Mouse (Mus musculus) liver, embryonic 16.5 days (tissue): Measurements from ENCODE around the gene Mypop. TPM values are rescaled to one million over a fixed set of nuclear protein-coding genes. Genes with fewer than 3 reads are reported as not detected.
A peak's percentile ranks its signal among the peaks of the same experiment; 100 is the strongest.

ENCODE experiments used
- ATAC-seq: fragments of 200-750 bp; cut with Nextera tagmentation; 2 replicates; pipeline ENCODE4 v1.8.0; 2017; ENCODE audit warnings: low read depth, mild to moderate bottlenecking, moderate number of reproducible peaks, moderate library complexity
- H3K27ac ChIP-seq: fragments of 300-500 bp; sonication (generic); 2 replicates; pipeline ENCODE4 v1.5.1; 2014; ENCODE audit warnings: mild to moderate bottlenecking, low read length
- H3K27me3 ChIP-seq: fragments of 300-500 bp; sonication (generic); 2 replicates; pipeline ENCODE4 v1.6.1; 2014; ENCODE audit warnings: low read depth, low read length, mixed read lengths; ENCODE audit not compliant: control insufficient read depth, insufficient read depth
- H3K36me3 ChIP-seq: fragments of 300-500 bp; sonication (generic); 2 replicates; pipeline ENCODE4 v1.6.1; 2014; ENCODE audit warnings: mild to moderate bottlenecking; ENCODE audit not compliant: control insufficient read depth, insufficient read depth
- H3K4me1 ChIP-seq: fragments of 300-500 bp; sonication (generic); 2 replicates; pipeline ENCODE4 v1.6.1; 2014; ENCODE audit warnings: low read depth, low read length, mixed read lengths; ENCODE audit not compliant: control insufficient read depth
- H3K4me2 ChIP-seq: fragments of 300-500 bp; sonication (generic); 2 replicates; pipeline ENCODE4 v1.6.1; 2014; ENCODE audit warnings: low read depth, low read length, mixed read lengths
- H3K4me3 ChIP-seq: fragments of 300-500 bp; sonication (generic); 2 replicates; pipeline ENCODE4 v1.5.1; 2014; ENCODE audit warnings: low read depth, mild to moderate bottlenecking, low read length
- H3K9ac ChIP-seq: fragments of 300-500 bp; sonication (generic); 2 replicates; pipeline ENCODE4 v1.6.1; 2014; ENCODE audit warnings: low read depth, low read length
- H3K9me3 ChIP-seq: fragments of 300-500 bp; sonication (generic); replicated peaks from 2 replicates; pipeline ENCODE4 v1.6.1; 2016; ENCODE audit warnings: low read length; ENCODE audit not compliant: control insufficient read depth
- WGBS: fragments of 180-500 bp; shearing (Covaris S2); extraction: QIAGEN DNeasy Blood & Tissue Kit; methylation state at CpG from one replicate; pipeline ENCODE4 v1.1.7; 2014; ENCODE audit not compliant: insufficient replicate concordance; 5-methylcytosine and 5-hydroxymethylcytosine counted together
- polyA plus RNA-seq: library from polyadenylated mRNA; unstranded; fragments of >200 nt; fragmentation: Nextera tagmentation; extraction: Ambion mirVana; gene quantifications from 2 replicates; pipeline ENCODE4 v1.2.1, GENCODE M21; 2015

Gene Mypop
- polyA plus RNA-seq, 1 experiment from 2014 or later = 0.48 TPM

DNA sequence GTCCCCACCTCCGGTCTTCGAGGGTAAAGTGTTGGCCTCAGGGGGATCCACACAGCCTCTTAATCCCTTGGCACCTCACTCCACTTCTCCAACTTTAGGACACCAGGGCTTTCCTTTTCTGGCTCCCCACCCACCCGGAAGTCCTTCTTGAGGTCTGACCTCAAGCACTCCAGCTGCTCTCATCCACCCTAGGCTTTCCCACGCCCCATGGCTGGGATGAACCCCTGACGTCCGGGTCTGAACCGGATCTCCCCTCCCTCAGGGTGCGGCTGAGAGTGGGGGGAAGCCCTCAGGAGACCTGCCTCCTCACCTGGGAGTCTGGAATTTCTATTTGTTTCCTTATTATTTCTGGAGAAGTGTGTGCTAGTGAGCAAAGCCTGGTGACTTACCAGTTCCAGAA is 30.0 kb downstream of the Mypop start:
- H3K27ac ChIP-seq = 0 out of 2 replicates have a peak overlapping the region, but pooled peaks have one; percentile 33
- peak overlapping the region; percentile 38 for H3K4me2 ChIP-seq
- H3K9ac ChIP-seq = peak overlapping the region; percentile 29
- H3K36me3 ChIP-seq = no peaks in the 10 kb centered on the region
- H3K4me1 ChIP-seq = peaks cover 19% of the 10 kb centered on the region
- H3K4me3 ChIP-seq = peak overlapping the region; percentile 93
- H3K9me3 ChIP-seq = no peaks in the 10 kb centered on the region
- WGBS = 7% methylated on average over 8 of the region's 8 CpGs
- peaks cover 38% of the 10 kb centered on the region for H3K27me3 ChIP-seq
- no peak for ATAC-seq

DNA sequence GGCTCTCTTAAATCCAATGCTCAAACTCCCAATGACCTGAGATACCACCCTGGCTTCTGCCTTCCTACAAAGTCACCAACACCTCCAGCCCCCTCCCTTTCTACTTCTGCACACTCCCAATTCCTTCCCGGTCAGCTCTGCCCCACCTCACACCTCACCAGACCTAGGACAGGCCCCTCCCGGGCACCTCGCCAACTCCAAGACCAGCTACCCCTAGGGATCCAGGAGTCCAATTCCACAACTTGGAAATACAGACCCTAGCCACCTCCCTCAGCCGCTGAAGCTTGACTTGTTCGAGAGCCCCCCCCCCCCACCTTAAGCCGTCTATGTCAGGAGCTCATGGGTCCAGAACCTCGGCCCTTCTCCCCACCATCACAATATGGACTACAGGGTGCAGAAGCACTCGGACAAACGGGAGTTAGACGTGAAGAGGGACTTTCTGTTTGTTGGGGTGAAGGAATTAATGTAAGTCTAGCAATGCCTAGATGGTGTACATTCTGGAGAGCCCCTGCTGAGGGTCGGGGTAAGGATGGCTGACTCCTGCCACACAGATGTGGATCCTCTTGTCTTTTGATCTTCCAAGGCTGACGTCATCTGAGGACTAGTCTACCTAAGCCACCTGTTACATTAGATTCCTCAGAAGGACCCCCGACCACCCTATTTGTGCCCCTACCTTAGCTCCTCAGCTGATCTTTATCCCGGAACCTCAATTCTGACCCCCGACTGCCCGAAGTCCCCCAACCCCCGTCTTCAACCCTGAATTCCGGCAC is 31.3 kb downstream of the Mypop start:
- no peaks in the 10 kb centered on the region for H3K36me3 ChIP-seq
- peaks cover 27% of the 10 kb centered on the region for H3K4me1 ChIP-seq
- no peaks in the 10 kb centered on the region for H3K9me3 ChIP-seq
- H3K4me3 ChIP-seq = peak overlapping the region; percentile 93
- ATAC-seq = no peak
- H3K27me3 ChIP-seq = peaks cover 38% of the 10 kb centered on the region
- peak overlapping the region; percentile 58; the same call in 1 of the 2 replicates for H3K9ac ChIP-seq
- H3K4me2 ChIP-seq = peak overlapping the region; percentile 38; the same call in 1 of the 2 replicates
- H3K27ac ChIP-seq = 0 out of 2 replicates have a peak overlapping the region, but pooled peaks have one; percentile 17
- WGBS = 37% methylated on average over 18 of the region's 18 CpGs

DNA sequence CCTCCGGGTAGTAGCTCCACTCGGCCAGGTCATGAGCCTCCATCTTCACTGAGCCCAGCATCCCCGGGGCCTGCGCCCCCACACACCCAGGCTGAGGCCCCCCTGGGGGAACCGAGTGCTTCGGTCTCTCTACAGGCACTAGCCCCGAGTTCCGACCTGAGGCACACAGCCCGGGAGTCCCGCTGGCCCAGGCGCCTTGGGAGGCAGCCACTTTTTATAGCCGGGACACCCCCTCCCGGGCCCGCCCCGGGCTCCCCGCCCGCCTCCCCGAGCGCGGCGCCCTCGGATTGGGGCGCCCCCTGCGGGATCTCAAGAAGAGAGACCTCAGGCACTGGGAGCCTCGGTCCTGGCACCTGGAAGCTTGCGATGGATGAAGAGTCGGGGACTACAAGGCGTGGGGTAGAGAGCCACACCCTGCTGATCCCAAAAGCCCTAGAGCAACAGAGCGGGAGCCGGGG is 32.3 kb downstream of the Mypop start, which contains the start of gene Foxa3:
Foxa3 (minus strand) TSS at position 182 of the 458 bp plus-strand sequence.
- no peaks in the 10 kb centered on the region for H3K9me3 ChIP-seq
- peak within 1 kb of the TSS; percentile 64 for H3K27ac ChIP-seq
- peak within 1 kb of the TSS; percentile 93 for H3K4me3 ChIP-seq
- H3K4me2 ChIP-seq = peak within 1 kb of the TSS; percentile 82
- WGBS = 2% methylated on average over 30 of the region's 30 CpGs
- peak; percentile 49 for ATAC-seq
- no peaks in the 10 kb centered on the region for H3K36me3 ChIP-seq
- H3K4me1 ChIP-seq = peaks cover 29% of the 10 kb centered on the region
- H3K9ac ChIP-seq = peak within 1 kb of the TSS; percentile 93
- H3K27me3 ChIP-seq = peaks cover 38% of the 10 kb centered on the region

DNA sequence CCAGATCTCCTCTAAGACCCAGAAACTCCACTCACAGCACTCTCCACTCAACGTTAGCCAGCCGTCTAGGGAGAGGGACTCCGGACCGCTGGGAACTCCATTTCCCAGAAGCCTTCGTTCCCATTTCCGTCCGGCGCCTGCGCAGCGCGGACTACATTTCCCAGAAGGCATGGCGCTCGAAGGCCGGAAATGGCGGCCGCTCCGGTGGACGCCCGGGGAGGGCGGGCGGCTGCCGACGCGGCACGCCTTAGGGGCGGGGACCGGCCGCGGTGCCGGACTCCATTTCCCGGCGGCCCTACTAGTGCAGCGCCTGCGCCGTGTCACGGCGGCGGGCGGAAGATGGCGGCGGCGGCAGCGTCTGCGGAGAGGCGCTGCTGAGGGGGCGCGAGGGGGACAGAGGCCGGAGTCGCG is 33.1 kb downstream of the Mypop start, which contains the start of gene Sympk:
Sympk (plus strand) TSS at position 282 of the 411 bp plus-strand sequence.
- H3K27me3 ChIP-seq = peaks cover 38% of the 10 kb centered on the region

GRCm38 (mm10) chr7:19024581-19025255 is 33.7 kb downstream of the Mypop start:
- H3K4me3 ChIP-seq = peak overlapping the region; percentile 93
- peak overlapping the region; percentile 82 for H3K4me2 ChIP-seq
- H3K9me3 ChIP-seq = no peaks in the 10 kb centered on the region
- peaks cover 29% of the 10 kb centered on the region for H3K4me1 ChIP-seq
- peaks cover 35% of the 10 kb centered on the region for H3K27me3 ChIP-seq
- peak overlapping the region; percentile 93 for H3K9ac ChIP-seq
- peak; percentile 32 for ATAC-seq
- peak overlapping the region; percentile 64 for H3K27ac ChIP-seq
- WGBS = under 1% methylated on average over 33 of the region's 36 CpGs
- H3K36me3 ChIP-seq = peaks cover 8% of the 10 kb centered on the region

More for the DNA sequence above, 33.1 kb downstream of the Mypop start, which contains the start of gene Sympk:
- H3K4me1 ChIP-seq = peaks cover 29% of the 10 kb centered on the region
- H3K4me2 ChIP-seq = peak within 1 kb of the TSS; percentile 82
- WGBS = 0% methylated on average over 48 of the region's 50 CpGs
- peak; percentile 93 for ATAC-seq
- H3K9ac ChIP-seq = peak within 1 kb of the TSS; percentile 93
- peak within 1 kb of the TSS; percentile 93 for H3K4me3 ChIP-seq
- H3K27ac ChIP-seq = peak within 1 kb of the TSS; percentile 64
- H3K36me3 ChIP-seq = peaks cover 2% of the 10 kb centered on the region; the same call in 1 of the 2 replicates
- no peaks in the 10 kb centered on the region for H3K9me3 ChIP-seq

GRCm38 (mm10) chr7:19028067-19028466 is 37.0 kb downstream of the Mypop start:
- no peak overlapping the region for H3K9ac ChIP-seq
- peaks cover 21% of the 10 kb centered on the region for H3K36me3 ChIP-seq

GRCm38 (mm10) chr7:19029084-19029653 is 38.1 kb downstream of the Mypop start:
- H3K36me3 ChIP-seq = peaks cover 22% of the 10 kb centered on the region
- ATAC-seq = no peak

More at GRCm38 (mm10) chr7:19028067-19028466, 37.0 kb downstream of the Mypop start:
- Histone ChIP-seq H3K4me3 (no peak overlapping the region), H3K27me3 (peaks cover 7% of the 10 kb centered on the region), H3K4me1 (peaks cover 29% of the 10 kb centered on the region), H3K27ac (no peak overlapping the region), H3K9me3 (no peaks in the 10 kb centered on the region), H3K4me2 (no peak overlapping the region)
- ATAC-seq = no peak

DNA sequence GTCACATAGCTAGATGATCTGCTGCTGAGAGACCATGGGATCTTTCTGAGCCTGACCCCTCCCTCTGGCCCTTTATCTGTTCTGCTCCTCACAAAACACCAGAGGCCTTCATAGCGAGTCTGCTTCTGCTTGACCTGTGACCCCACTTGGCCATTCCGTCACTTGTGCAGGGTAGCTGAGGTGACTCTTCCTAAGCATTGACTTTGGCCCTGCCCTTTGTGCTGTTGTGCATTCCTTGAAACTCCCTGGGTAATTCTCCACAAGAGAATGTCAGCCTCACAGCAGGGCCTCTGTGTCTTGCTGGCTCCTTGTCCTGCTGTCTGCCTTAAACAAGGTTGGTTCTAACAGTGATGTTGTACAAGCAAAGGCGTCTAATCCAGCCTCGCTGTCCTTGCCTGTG is 40.6 kb downstream of the Mypop start:
- WGBS = 73% methylated on average over 4 of the region's 4 CpGs

More at GRCm38 (mm10) chr7:19029084-19029653, 38.1 kb downstream of the Mypop start:
- no peak overlapping the region for H3K4me2 ChIP-seq
- no peak overlapping the region for H3K4me3 ChIP-seq
- no peak overlapping the region for H3K27ac ChIP-seq
- H3K9ac ChIP-seq = no peak overlapping the region
- no peaks in the 10 kb centered on the region for H3K9me3 ChIP-seq
- 63% methylated on average over 6 of the region's 6 CpGs for WGBS
- H3K27me3 ChIP-seq = no peaks in the 10 kb centered on the region
- peaks cover 23% of the 10 kb centered on the region for H3K4me1 ChIP-seq

More for the DNA sequence above, 40.6 kb downstream of the Mypop start:
- Histone ChIP-seq H3K9ac (no peak overlapping the region), H3K9me3 (no peaks in the 10 kb centered on the region), H3K36me3 (peaks cover 33% of the 10 kb centered on the region), H3K4me1 (peaks cover 4% of the 10 kb centered on the region), H3K4me3 (no peak overlapping the region), H3K27ac (no peak overlapping the region), H3K27me3 (no peaks in the 10 kb centered on the region), H3K4me2 (no peak overlapping the region)
- ATAC-seq = no peak
